Mouse (Mus musculus): ENCODE results near the gene Gmip. TPM values are rescaled to one million over a fixed set of nuclear protein-coding genes. Genes with fewer than 3 reads are reported as not detected.

The Gmip gene
- polyA plus RNA-seq, 1 experiment from 2014 or later: 31.5 TPM

DNA sequence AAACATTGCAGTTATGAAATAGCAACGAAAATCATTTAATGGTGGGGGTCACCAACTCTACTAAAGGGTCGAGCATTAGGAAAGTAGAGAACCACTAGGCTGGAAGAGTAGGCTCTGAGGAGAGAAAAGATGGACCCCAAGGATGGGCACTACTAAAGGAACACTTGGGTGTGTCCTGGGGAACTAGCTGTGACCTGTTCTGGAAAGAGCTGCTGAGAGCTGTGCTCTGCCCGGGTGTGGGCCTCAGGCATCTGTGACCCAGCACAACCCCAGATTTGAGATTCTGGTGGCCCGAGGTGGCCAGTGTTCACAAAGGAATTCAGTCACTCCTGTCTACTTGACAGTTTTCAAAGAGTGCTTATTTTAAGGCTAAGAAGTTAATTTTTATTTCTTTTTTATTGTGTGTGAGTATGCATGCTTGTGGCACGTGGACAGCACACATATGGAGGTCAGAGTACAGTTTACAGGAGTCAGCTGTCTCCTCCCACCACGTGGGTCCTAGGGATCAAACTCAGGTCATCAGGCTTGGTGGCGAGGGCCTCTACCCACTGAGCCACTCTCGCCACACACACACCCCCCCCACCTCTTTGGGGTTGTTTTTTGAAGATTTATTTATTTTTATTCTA is 28.7 kb downstream of the Gmip start:
- H3K4me3 ChIP-seq (replicated peaks): no peak overlapping the region
- no peak overlapping the region for H3K4me2 ChIP-seq
- no peak for ATAC-seq (ENCODE audit: low FRiP score)
- peaks cover 7% of the 10 kb centered on the region; the same call in 1 of the 2 replicates for H3K36me3 ChIP-seq
- WGBS: 85% methylated on average over 8 of the region's 8 CpGs
- H3K9me3 ChIP-seq (replicated peaks): no peaks in the 10 kb centered on the region
- no peak overlapping the region for H3K9ac ChIP-seq (replicated peaks)
- H3K27me3 ChIP-seq (replicated peaks): no peaks in the 10 kb centered on the region
- peaks cover 21% of the 10 kb centered on the region for H3K4me1 ChIP-seq
- H3K27ac ChIP-seq (replicated peaks): no peak overlapping the region

DNA sequence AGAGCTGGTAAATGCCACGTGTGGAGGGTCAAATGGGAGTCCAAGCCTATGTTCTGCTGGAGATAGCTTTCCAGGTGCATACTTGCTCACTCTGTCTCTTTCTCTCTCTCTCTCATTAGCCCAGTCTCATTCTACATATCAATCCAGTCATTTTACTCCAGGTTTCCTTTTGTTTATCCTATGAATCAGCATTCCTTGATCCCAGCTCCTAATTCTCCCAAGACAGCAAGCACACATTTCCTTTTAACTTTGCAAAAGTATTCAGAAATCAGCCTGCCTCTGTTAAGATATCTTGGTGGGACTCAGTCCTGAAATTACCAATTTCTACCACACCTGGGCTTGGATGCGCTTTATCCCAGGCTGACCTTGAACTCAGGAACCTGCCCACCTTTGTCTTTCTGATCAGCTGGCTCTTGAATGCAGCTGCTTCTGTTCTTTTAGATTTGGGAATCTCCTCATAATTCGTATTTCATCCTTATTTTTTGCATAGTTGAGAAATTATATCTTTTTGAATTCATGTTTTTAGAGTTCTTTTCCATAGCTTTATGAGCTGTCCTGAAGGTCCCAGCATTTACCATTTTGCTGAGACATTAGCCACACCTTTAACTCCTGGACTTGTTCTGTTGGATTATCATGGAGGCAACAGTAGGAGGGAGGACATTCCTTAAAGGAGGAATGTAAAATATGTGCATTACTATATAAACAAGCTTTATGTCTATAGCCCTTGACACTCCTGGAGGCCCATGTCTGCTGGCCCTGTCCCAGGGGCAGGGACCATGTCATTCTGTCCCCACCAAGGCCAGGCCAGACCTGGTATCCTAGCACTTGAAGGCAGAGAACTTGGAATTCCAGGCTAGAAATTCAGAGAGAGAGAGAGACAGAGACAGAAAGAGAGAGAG is 38.9 kb downstream of the Gmip start:
- Histone ChIP-seq H3K4me3 (replicated peaks) (no peak overlapping the region), H3K9ac (replicated peaks) (no peak overlapping the region), H3K36me3 (peaks cover 5% of the 10 kb centered on the region; the same call in 1 of the 2 replicates), H3K4me1 (no peaks in the 10 kb centered on the region), H3K9me3 (replicated peaks) (no peaks in the 10 kb centered on the region), H3K4me2 (no peak overlapping the region), H3K27me3 (replicated peaks) (no peaks in the 10 kb centered on the region), H3K27ac (replicated peaks) (no peak overlapping the region)
- ATAC-seq (ENCODE audit: low FRiP score): no peak
- WGBS: 85% methylated on average over 3 of the region's 3 CpGs

- H3K4me2 ChIP-seq: no peak overlapping the region
- ATAC-seq (ENCODE audit: low FRiP score): no peak
- no peak overlapping the region for H3K4me3 ChIP-seq (replicated peaks)
- H3K9ac ChIP-seq (replicated peaks): no peak overlapping the region
- H3K36me3 ChIP-seq: peaks cover 5% of the 10 kb centered on the region; the same call in 1 of the 2 replicates
- 96% methylated on average over 8 of the region's 8 CpGs for WGBS
- H3K27ac ChIP-seq (replicated peaks): no peak overlapping the region
- H3K27me3 ChIP-seq (replicated peaks): no peaks in the 10 kb centered on the region
- no peaks in the 10 kb centered on the region for H3K9me3 ChIP-seq (replicated peaks)
- no peaks in the 10 kb centered on the region for H3K4me1 ChIP-seq
Measured at GRCm38 (mm10) chr8:69848951-69849350, 40.5 kb downstream of the Gmip start.

DNA sequence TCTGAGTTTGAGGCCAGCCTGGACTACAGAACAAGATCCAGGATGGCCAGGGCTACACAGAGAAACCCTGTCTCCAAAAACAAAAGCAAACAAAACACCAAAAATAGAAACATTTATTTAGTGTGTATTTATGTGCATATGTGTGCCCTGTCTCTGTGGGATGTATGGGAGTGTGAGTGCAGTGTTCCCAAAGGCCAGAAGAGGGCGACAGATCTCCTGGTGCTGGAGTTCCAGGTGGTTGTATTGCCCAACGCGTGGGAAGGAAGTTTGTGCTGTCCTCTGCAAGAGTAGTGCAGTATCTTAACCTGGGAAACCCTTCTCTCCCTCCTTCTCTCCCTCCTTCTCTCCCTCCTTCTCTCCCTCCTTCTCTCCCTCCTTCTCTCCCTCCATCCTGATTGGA is 41.4 kb downstream of the Gmip start:
- no peaks in the 10 kb centered on the region for H3K4me1 ChIP-seq
- WGBS: 38% methylated on average over 3 of the region's 3 CpGs
- H3K27me3 ChIP-seq (replicated peaks): no peaks in the 10 kb centered on the region
- H3K9me3 ChIP-seq (replicated peaks): no peaks in the 10 kb centered on the region
- H3K36me3 ChIP-seq: peaks cover 5% of the 10 kb centered on the region; the same call in 1 of the 2 replicates
- ATAC-seq (ENCODE audit: low FRiP score): no peak
- H3K9ac ChIP-seq (replicated peaks): no peak overlapping the region
- no peak overlapping the region for H3K4me3 ChIP-seq (replicated peaks)
- H3K4me2 ChIP-seq: no peak overlapping the region
- no peak overlapping the region for H3K27ac ChIP-seq (replicated peaks)

DNA sequence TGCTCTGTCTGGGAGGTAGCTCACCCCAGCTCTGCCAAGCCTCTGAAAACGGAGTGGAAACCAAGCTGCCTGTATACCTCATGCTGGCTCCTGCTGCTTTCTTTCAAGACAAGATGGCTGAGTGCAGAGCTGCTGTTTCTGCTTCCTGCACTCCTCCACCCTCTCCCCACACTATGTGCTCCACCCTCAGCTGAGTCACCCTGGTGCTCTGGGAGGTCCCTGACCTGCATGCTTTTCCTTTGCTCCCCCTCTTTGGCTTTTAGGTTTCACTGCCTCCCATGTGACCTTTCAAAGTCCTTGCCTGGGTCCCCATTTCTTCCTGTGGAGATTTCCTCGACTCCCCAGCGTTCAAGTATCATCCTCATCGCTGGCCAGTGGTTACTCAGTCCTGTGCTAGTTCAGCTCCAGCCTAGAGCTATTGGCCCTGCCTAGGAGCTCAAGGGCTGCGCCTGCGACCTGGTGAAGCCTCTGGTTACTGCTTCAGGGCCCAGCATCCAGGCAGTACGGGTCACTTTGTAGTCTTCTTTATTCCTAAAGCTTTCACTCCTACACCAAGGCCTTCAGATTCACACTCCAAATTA is 42.5 kb downstream of the Gmip start:
- WGBS: 84% methylated on average over 7 of the region's 7 CpGs
- ATAC-seq (ENCODE audit: low FRiP score): no peak
- Histone ChIP-seq H3K27ac (replicated peaks) (no peak overlapping the region), H3K36me3 (peaks cover 5% of the 10 kb centered on the region; the same call in 1 of the 2 replicates), H3K27me3 (replicated peaks) (no peaks in the 10 kb centered on the region), H3K9ac (replicated peaks) (no peak overlapping the region), H3K4me1 (no peaks in the 10 kb centered on the region), H3K4me3 (replicated peaks) (no peak overlapping the region), H3K4me2 (no peak overlapping the region), H3K9me3 (replicated peaks) (no peaks in the 10 kb centered on the region)

DNA sequence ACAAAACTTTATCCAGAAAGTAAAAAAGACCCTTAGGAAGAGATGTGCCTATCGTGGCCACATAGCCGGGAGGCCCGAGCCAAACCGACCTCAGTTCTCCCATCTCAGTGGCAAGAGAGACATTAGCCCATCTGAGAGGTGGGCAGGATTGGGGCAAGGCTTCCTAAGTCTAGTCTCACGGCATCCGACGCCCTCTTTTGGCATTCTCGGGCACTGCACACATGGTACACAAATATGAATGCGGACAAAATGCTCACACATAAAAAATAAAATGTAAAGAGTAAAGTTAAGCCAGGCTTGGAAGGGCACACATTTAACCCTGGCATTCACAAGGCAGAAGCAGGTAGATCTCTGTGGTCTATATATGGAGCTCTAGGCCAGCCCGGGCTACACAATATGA is 45.4 kb downstream of the Gmip start:
- H3K27ac ChIP-seq (replicated peaks): no peak overlapping the region
- H3K9me3 ChIP-seq (replicated peaks): no peaks in the 10 kb centered on the region
- no peaks in the 10 kb centered on the region for H3K4me1 ChIP-seq
- no peak overlapping the region for H3K9ac ChIP-seq (replicated peaks)
- peaks cover 5% of the 10 kb centered on the region; the same call in 1 of the 2 replicates for H3K36me3 ChIP-seq
- H3K4me2 ChIP-seq: no peak overlapping the region
- 95% methylated on average over 10 of the region's 10 CpGs for WGBS
- H3K4me3 ChIP-seq (replicated peaks): no peak overlapping the region
- no peak for ATAC-seq (ENCODE audit: low FRiP score)
- no peaks in the 10 kb centered on the region for H3K27me3 ChIP-seq (replicated peaks)

- H3K27me3 ChIP-seq (replicated peaks): no peaks in the 10 kb centered on the region
- peaks cover 30% of the 10 kb centered on the region for H3K36me3 ChIP-seq
- H3K9ac ChIP-seq (replicated peaks): no peak overlapping the region
- 63% methylated on average over 4 of the region's 4 CpGs for WGBS
- H3K4me3 ChIP-seq (replicated peaks): no peak overlapping the region
- H3K4me1 ChIP-seq: no peaks in the 10 kb centered on the region
- no peak for ATAC-seq (ENCODE audit: low FRiP score)
- H3K9me3 ChIP-seq (replicated peaks): no peaks in the 10 kb centered on the region
- no peak overlapping the region for H3K27ac ChIP-seq (replicated peaks)
- H3K4me2 ChIP-seq: no peak overlapping the region
Measured at GRCm38 (mm10) chr8:69860807-69861206, 52.3 kb downstream of the Gmip start.

DNA sequence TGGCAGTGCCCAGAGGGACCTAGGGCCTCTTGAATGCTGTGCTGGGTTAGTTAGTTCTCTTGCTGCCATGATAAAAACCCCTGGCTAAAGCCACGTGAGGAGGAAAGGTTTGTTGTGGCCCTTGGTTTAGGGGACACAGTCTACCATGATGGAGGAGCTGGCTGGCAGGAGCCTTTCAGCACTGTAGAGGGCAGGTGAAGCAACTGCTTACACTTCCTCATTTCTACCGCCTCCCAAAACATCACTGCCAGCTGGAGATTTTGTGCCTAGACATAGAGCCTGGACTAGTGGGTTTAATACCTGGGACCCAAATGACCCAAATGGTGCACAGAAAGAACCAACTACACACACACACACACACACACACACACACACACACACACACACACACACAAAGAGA is 52.8 kb downstream of the Gmip start:
- H3K4me3 ChIP-seq (replicated peaks): no peak overlapping the region
- H3K36me3 ChIP-seq: peaks cover 30% of the 10 kb centered on the region
- H3K9me3 ChIP-seq (replicated peaks): no peaks in the 10 kb centered on the region
- H3K4me1 ChIP-seq: no peaks in the 10 kb centered on the region
- ATAC-seq (ENCODE audit: low FRiP score): no peak
- 77% methylated on average over 2 of the region's 2 CpGs for WGBS
- H3K27ac ChIP-seq (replicated peaks): no peak overlapping the region
- H3K4me2 ChIP-seq: no peak overlapping the region
- H3K27me3 ChIP-seq (replicated peaks): no peaks in the 10 kb centered on the region
- H3K9ac ChIP-seq (replicated peaks): no peak overlapping the region

DNA sequence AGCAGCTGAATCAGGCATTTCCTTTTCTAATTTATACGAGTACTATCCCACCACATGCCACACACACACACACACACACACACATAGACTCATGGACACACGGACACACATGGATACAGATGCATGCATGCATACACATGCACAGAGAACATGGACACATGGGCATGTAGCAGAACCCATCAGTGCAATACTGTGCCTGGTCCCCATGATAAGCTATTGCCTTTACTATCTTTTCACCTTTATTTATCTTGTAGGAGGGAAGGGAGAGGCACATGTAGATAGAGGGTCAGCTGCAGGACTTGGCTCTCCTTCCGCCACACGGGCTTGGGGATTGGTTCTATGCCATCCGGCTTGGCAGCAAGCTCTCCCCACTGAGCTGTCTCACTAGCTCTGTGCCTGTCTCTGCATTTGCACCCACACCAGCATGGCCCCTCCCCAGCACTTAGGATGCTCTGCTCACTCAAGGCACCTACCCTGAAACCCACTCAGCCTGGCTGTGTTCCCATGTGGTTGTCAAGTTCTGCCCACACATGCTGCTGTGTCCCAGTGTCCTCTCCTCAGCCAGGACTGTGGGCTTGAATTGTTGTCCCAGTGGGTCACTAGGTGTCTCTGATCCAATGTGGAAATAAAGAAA is 55.0 kb downstream of the Gmip start:
- WGBS: 87% methylated on average over 5 of the region's 5 CpGs
- H3K27me3 ChIP-seq (replicated peaks): no peaks in the 10 kb centered on the region
- no peaks in the 10 kb centered on the region for H3K4me1 ChIP-seq
- no peak for ATAC-seq (ENCODE audit: low FRiP score)
- H3K4me2 ChIP-seq: no peak overlapping the region
- H3K27ac ChIP-seq (replicated peaks): no peak overlapping the region
- H3K36me3 ChIP-seq: peaks cover 30% of the 10 kb centered on the region
- no peak overlapping the region for H3K4me3 ChIP-seq (replicated peaks)
- H3K9ac ChIP-seq (replicated peaks): no peak overlapping the region
- no peaks in the 10 kb centered on the region for H3K9me3 ChIP-seq (replicated peaks)

GRCm38 (mm10) chr8:69864180-69864579 is 55.7 kb downstream of the Gmip start:
- Histone ChIP-seq H3K9me3 (replicated peaks) (no peaks in the 10 kb centered on the region), H3K27ac (replicated peaks) (no peak overlapping the region), H3K27me3 (replicated peaks) (no peaks in the 10 kb centered on the region), H3K4me2 (no peak overlapping the region), H3K9ac (replicated peaks) (no peak overlapping the region), H3K4me3 (replicated peaks) (no peak overlapping the region), H3K36me3 (peaks cover 29% of the 10 kb centered on the region), H3K4me1 (no peaks in the 10 kb centered on the region)
- no peak for ATAC-seq (ENCODE audit: low FRiP score)
- 82% methylated on average over 5 of the region's 5 CpGs for WGBS

DNA sequence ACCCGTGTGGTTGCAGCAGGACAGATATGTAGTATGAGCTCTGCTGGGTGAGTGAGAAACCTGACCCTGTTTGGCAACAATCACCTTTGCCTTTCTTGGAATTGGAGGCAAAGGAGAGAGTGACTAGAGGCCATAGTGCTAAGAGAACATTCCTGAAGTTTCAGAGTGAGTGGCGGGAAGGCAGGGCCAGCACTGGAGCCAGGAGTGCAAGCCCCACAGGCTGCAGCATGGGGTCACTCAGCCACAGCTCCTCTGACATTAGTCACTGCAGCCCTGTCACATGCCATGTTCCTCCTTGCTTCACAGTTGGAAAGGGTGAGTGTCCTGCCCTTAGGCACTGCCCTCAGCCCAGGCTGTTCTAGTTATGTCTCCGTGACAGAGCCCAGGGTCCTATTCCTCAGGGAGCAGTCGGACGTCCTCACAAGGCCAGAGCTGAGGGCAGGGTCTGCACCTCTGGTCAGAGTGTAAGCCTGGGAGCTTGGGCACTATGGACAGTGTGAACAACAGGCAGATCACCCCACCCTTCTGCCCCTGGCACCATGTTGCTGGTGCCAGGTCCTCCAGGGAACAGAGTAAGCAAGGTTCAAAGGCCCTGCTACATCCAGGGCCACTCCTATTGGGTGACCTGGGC is 59.3 kb downstream of the Gmip start:
- Histone ChIP-seq H3K36me3 (peaks cover 16% of the 10 kb centered on the region; the same call in 1 of the 2 replicates), H3K9ac (replicated peaks) (no peak overlapping the region), H3K4me1 (no peaks in the 10 kb centered on the region), H3K27ac (replicated peaks) (no peak overlapping the region), H3K4me3 (replicated peaks) (no peak overlapping the region), H3K27me3 (replicated peaks) (no peaks in the 10 kb centered on the region), H3K9me3 (replicated peaks) (no peaks in the 10 kb centered on the region), H3K4me2 (no peak overlapping the region)
- no peak for ATAC-seq (ENCODE audit: low FRiP score)
- WGBS: 81% methylated on average over 5 of the region's 5 CpGs

Measured in neural tube, embryonic 15.5 days (tissue).